Mouse (Mus musculus) CH12.LX (cell line): ENCODE results near the gene Gm12216. TPM values are rescaled to one million over a fixed set of nuclear protein-coding genes. Genes with fewer than 3 reads are reported as not detected.
A peak's percentile ranks its signal among the peaks of the same experiment; 100 is the strongest.
"Not testable (repeated sequence)": the region's sequence is repeated elsewhere in the genome, so short reads cannot be mapped to it uniquely, and the experiment has no call there.

ENCODE experiments used
- DNase-seq: peaks from one replicate; pipeline ENCODE4 v3.0.0-alpha.2; 2013; ENCODE audit errors: extremely low read depth
- H3K27ac ChIP-seq: 2 replicates; pipeline ENCODE4 v1.5.1; 2012; ENCODE audit warnings: low read depth, mild to moderate bottlenecking, control low read depth, moderate library complexity; ENCODE audit not compliant: insufficient read depth
- H3K27me3 ChIP-seq: replicated peaks from 2 replicates; pipeline ENCODE3; 2012; ENCODE audit warnings: inconsistent platforms
- H3K36me3 ChIP-seq, 2 experiments: replicated peaks in 1 of 2; 2 replicates each; pipeline versions ENCODE3 to v1.6.1; 2012; ENCODE audit warnings: inconsistent platforms in 1 of 2, low read length in 1 of 2, mild to moderate bottlenecking in 1 of 2, mixed read lengths in 1 of 2, moderate library complexity in 1 of 2; ENCODE audit not compliant: control insufficient read depth in 1 of 2, insufficient read depth in 1 of 2
- H3K4me1 ChIP-seq, 2 experiments: 2 replicates each; pipeline ENCODE4 v1.6.1; 2012; ENCODE audit warnings: inconsistent platforms in 1 of 2, moderate library complexity in 1 of 2; ENCODE audit not compliant: insufficient read depth in 2 of 2, control insufficient read depth in 1 of 2
- H3K4me2 ChIP-seq: 2 replicates; pipeline ENCODE4 v1.6.1; 2012; ENCODE audit warnings: low read depth, mild to moderate bottlenecking, control low read depth; ENCODE audit not compliant: poor library complexity, insufficient read depth, severe bottlenecking
- H3K4me3 ChIP-seq, 3 experiments: fragments of 150-350 bp in 1 of 3; sonication (generic) in 1 of 3; replicated peaks in 1 of 3; 2 replicates each; pipeline versions ENCODE3 to v1.5.1; 2011 to 2012; ENCODE audit warnings: low read depth in 2 of 3, low read length in 2 of 3, mild to moderate bottlenecking in 2 of 3, moderate library complexity in 2 of 3, control low read depth in 1 of 3, improper control_type of control experiment in 1 of 3, inconsistent platforms in 1 of 3, mixed read lengths in 1 of 3; ENCODE audit not compliant: poor library complexity in 1 of 3
- H3K79me2 ChIP-seq: replicated peaks from 2 replicates; pipeline ENCODE4 v1.6.1; 2012; ENCODE audit warnings: mild to moderate bottlenecking, moderate library complexity; ENCODE audit not compliant: control insufficient read depth, poor library complexity, insufficient read depth, severe bottlenecking; ENCODE audit errors: extremely low read depth
- H3K9ac ChIP-seq: 2 replicates; pipeline ENCODE4 v1.6.1; 2012; ENCODE audit warnings: low read depth, mild to moderate bottlenecking, control low read depth, moderate library complexity; ENCODE audit not compliant: insufficient read depth
- H3K9me3 ChIP-seq: replicated peaks from 2 replicates; pipeline ENCODE3; 2012; ENCODE audit warnings: low read length, inconsistent platforms, mixed read lengths
- BHLHE40 ChIP-seq: IDR thresholded peaks from 2 replicates; pipeline ENCODE4 v1.6.1; 2011; ENCODE audit warnings: mild to moderate bottlenecking, low read depth, low read length, improper control_type of control experiment
- CTCF ChIP-seq, 2 experiments: IDR thresholded peaks in 1 of 2; conservative IDR thresholded peaks in 1 of 2; 2 replicates each; pipeline ENCODE4 v1.5.1; 2011 to 2012; ENCODE audit warnings: low read depth in 2 of 2, low read length in 2 of 2, improper control_type of control experiment in 1 of 2, inconsistent platforms in 1 of 2, mild to moderate bottlenecking in 1 of 2, moderate library complexity in 1 of 2
- E2F4 ChIP-seq: IDR thresholded peaks from 2 replicates; pipeline ENCODE4 v1.6.1; 2011; ENCODE audit warnings: low read depth, low read length, improper control_type of control experiment; ENCODE audit not compliant: insufficient replicate concordance
- EP300 ChIP-seq: IDR thresholded peaks from 2 replicates; pipeline ENCODE4 v1.6.1; 2011; ENCODE audit warnings: low read length, improper control_type of control experiment
- MAX ChIP-seq: IDR thresholded peaks from 2 replicates; pipeline ENCODE4 v1.6.1; 2011; ENCODE audit warnings: low read length, improper control_type of control experiment
- NRF1 ChIP-seq: IDR thresholded peaks from 2 replicates; pipeline ENCODE4 v1.6.1; 2014; ENCODE audit warnings: low read depth, mild to moderate bottlenecking, inconsistent platforms, low read length, improper control_type of control experiment, moderate library complexity
- PAX5 ChIP-seq: IDR thresholded peaks from 2 replicates; pipeline ENCODE4 v1.6.1; 2012; ENCODE audit warnings: low read length, inconsistent platforms, mixed read lengths
- POLR2AphosphoS2 ChIP-seq: IDR thresholded peaks from 2 replicates; pipeline ENCODE4 v1.6.1; 2011; ENCODE audit warnings: low read depth, low read length, improper control_type of control experiment
- RAD21 ChIP-seq: IDR thresholded peaks from 2 replicates; pipeline ENCODE4 v1.6.1; 2011; ENCODE audit warnings: low read depth, mild to moderate bottlenecking, low read length, improper control_type of control experiment, moderate library complexity
- SIN3A ChIP-seq: IDR thresholded peaks from 2 replicates; pipeline ENCODE4 v1.6.1; 2012; ENCODE audit warnings: low read length, improper control_type of control experiment, inconsistent platforms
- SMC3 ChIP-seq: IDR thresholded peaks from 2 replicates; pipeline ENCODE4 v1.6.1; 2011; ENCODE audit warnings: low read depth, low read length, improper control_type of control experiment
- USF1 ChIP-seq: IDR thresholded peaks from 2 replicates; pipeline ENCODE4 v1.6.1; 2014; ENCODE audit warnings: low read depth, mild to moderate bottlenecking, inconsistent platforms, low read length, improper control_type of control experiment
- USF2 ChIP-seq: conservative IDR thresholded peaks from 2 replicates; pipeline ENCODE4 v1.6.1; 2011; ENCODE audit warnings: low read depth, low read length, improper control_type of control experiment
- ZKSCAN1 ChIP-seq: IDR thresholded peaks from 2 replicates; pipeline ENCODE4 v1.6.1; 2012; ENCODE audit warnings: low read depth, inconsistent platforms, low read length, improper control_type of control experiment, borderline replicate concordance
- ZMIZ1 ChIP-seq: IDR thresholded peaks from 2 replicates; pipeline ENCODE4 v1.6.1; 2012; ENCODE audit warnings: low read depth, mild to moderate bottlenecking, inconsistent platforms, low read length, improper control_type of control experiment
- ZNF384 ChIP-seq: IDR thresholded peaks from 2 replicates; pipeline ENCODE4 v1.6.1; 2012; ENCODE audit warnings: low read depth, low read length, improper control_type of control experiment, inconsistent platforms
- dilution Hi-C: fragments of 300-500 bp; cut with MboI; formaldehyde crosslinking; loops from 2 replicates; pipeline ENCODE4 v1.14.3; 2020; ENCODE audit warnings: low sequenced_read_pairs; ENCODE audit not compliant: extremely low pct_unique_long_range_greater_than_20kb, extremely low pct_ligation_motif_present
- in situ Hi-C: fragments of 300-500 bp; cut with MboI; formaldehyde crosslinking; loops from 3 replicates; pipeline ENCODE4 v1.14.3; 2019; ENCODE audit warnings: low sequenced_read_pairs, low pct_ligation_motif_present, low pct_unique_long_range_greater_than_20kb, mixed read lengths
- polyA plus RNA-seq: library from polyadenylated mRNA; unstranded; fragments of >175 nt; gene quantifications from 2 replicates; pipeline ENCODE4 v1.2.1, GENCODE M21; 2012; ENCODE audit warnings: low read depth; ENCODE audit not compliant: insufficient read length
- total RNA-seq, 2 experiments: library from RNA; depleted of rRNA; stranded (reverse); fragments of 300-350 nt in 1 of 2; fragments of >200 nt in 1 of 2; gene quantifications; 2 replicates each; pipeline ENCODE4 v1.2.3; 2012 to 2014

The Gm12216 gene
- total and polyA plus RNA-seq, 3 experiments = 0.56 to 2.7 (median 0.77) TPM

DNA sequence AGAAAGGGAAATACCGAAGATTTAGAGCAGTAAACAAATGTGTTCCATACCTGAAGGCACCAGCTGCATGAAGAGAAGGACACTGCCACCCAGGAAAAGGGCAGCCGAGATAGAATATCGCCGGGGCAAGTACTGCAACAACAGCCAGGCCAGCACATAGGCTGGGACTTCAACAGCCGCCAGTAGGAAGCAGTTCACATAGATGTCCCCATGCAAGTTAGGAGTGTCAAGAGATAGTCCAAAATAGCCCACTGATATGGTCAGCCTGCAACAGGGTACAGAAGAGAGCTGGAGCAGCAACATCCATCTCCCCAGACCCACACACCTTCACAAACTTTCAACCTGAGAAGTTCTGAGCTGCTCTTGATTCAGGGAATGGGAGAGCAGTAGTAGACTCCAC is 10.1 kb upstream of the Gm12216 start:
- dilution Hi-C loops (no loop called here), in situ Hi-C loops (no loop called here)
- no peak for DNase-seq
- Histone ChIP-seq H3K79me2 (no peaks in the 10 kb centered on the region), H3K9ac (no peak overlapping the region), H3K27ac (no peak overlapping the region), H3K4me2 (no peak overlapping the region), H3K9me3 (no peaks in the 10 kb centered on the region), H3K4me1 (no peaks in the 10 kb centered on the region), H3K27me3 (no peaks in the 10 kb centered on the region), H3K4me3 (no peak overlapping the region)
- no peak for TF ChIP-seq USF2
- TF ChIP-seq POLR2AphosphoS2 = no peak
- TF ChIP-seq ZMIZ1 = no peak
- no peak for TF ChIP-seq ZKSCAN1
- TF ChIP-seq PAX5 = no peak
- TF ChIP-seq MAX = no peak
- no peak for TF ChIP-seq BHLHE40
- TF ChIP-seq SIN3A = no peak
- no peak for TF ChIP-seq NRF1
- no peak for TF ChIP-seq USF1
- TF ChIP-seq EP300 = no peak
- TF ChIP-seq E2F4 = no peak
- no peak for TF ChIP-seq ZNF384
- TF ChIP-seq, all 38 proteins: peak for 0
- peaks cover 15 to 39% of the 10 kb centered on the region in 2 experiments for H3K36me3 ChIP-seq

DNA sequence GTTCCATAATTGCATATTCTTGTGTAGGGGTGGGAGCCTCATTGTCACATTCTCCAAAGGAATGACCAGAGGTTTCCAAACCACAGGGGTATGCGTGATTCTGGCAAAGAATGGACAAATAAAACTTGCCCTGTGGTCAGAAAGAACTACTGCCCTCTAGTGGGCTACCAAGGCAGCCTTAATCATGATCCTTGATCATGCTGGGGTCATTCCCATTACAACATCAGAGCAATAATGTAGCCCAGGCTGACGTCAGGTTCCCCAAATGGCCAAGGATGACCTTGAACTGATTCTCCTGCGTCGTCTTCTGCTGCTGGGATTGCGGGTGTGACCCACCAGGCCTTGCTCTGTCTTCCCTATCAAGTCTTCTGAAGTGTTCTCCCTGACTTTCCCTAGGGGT is 9.3 kb upstream of the Gm12216 start:
- H3K79me2 ChIP-seq, H3K4me1 ChIP-seq, H3K27me3 ChIP-seq, H3K27ac ChIP-seq, dilution Hi-C loops, DNase-seq, H3K9me3 ChIP-seq, in situ Hi-C loops, H3K4me2 ChIP-seq, H3K9ac ChIP-seq, H3K4me3 ChIP-seq: not testable (repeated sequence)
- peaks cover 13 to 39% of the 10 kb centered on the region in 2 experiments for H3K36me3 ChIP-seq
- TF ChIP-seq RAD21 (peak; percentile 12), SMC3 (peak; percentile 33), CTCF (conservative IDR thresholded peaks at IDR 0.05 in 1 of 2, IDR thresholded peaks at IDR 0.05 in 1 of 2; ENCODE audit: low read depth in 2 of 2, low read length in 2 of 2) (peak in 1 of 2 experiments; percentile 46; a peak in 3 of 4 replicates)

GRCm38 (mm10) chr11:53864724-53865310 is 5.8 kb upstream of the Gm12216 start:
- in situ Hi-C loops, H3K4me3 ChIP-seq, dilution Hi-C loops, H3K27ac ChIP-seq, H3K79me2 ChIP-seq, H3K9me3 ChIP-seq, H3K4me1 ChIP-seq, H3K4me2 ChIP-seq, DNase-seq, H3K27me3 ChIP-seq, H3K9ac ChIP-seq: not testable (repeated sequence)
- H3K36me3 ChIP-seq = peaks cover 0 to 12% of the 10 kb centered on the region in 2 experiments
